Mouse (Mus musculus) lung, adult 2 months (tissue): ENCODE data around the gene Slc25a45.

Source experiments
- CTCF ChIP-seq: fragments of 200-500 bp; IDR thresholded peaks from 2 replicates; pipeline ENCODE4 v1.5.1; 2011; ENCODE audit warnings: mild to moderate bottlenecking, low read length, control low read depth; ENCODE audit not compliant: insufficient read depth
- POLR2A ChIP-seq: fragments of 200-500 bp; IDR thresholded peaks from 2 replicates; pipeline ENCODE4 v1.6.1; 2011; ENCODE audit warnings: low read depth, mild to moderate bottlenecking, control low read depth, low read length, borderline replicate concordance; ENCODE audit errors: extremely low read depth

DNA sequence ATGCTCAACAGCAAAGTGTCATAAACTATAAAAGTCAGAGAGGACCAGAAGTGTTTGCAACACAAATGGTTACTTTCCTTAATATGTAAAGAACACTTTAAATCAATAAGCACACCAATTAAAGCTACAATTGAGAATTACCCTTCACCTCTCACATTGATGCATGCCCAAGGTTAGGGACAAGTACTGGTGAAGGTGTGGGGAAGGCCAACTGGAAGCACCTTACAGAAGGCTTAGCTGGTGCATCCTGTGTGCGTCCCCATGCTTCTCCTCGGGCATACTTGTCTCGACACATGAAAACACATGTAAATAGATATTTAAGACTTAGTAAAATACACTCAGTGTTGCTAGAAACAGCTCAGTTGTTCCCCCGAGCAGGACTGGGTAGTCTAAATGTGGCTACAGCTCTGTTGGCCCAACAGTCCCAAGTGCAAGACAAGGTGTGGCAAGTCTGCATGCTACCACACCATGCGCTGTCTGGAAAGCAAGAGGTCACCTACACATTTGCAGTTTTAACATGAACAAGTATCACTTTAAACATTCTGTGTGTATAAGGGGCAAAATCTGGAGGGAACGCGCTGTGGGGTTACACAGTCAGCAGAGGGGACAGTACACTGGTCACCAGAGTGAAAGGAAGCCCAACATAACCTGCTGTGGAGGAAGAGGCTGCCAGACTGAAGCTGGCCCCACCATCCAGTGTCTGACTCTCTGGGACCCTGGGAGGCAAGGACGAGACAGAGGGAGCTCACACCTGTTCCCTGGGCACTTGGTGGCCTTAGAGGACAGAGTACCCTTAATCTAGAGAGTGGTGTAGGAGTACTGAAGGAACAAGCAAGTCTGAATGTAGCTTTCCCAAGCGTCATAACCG, 42.3 kb upstream of the Slc25a45 start:
- TF ChIP-seq CTCF: no peak
- peak; percentile 43; the same call in 1 of the 2 replicates for TF ChIP-seq POLR2A
